Mouse (Mus musculus) bone marrow, adult 2 months (tissue): ENCODE data around the gene Ptov1. TPM values are rescaled to one million over a fixed set of nuclear protein-coding genes. Genes with fewer than 3 reads are reported as not detected.
A peak's percentile ranks its signal among the peaks of the same experiment; 100 is the strongest.

Experiments
- H3K27ac ChIP-seq: fragments of 200-500 bp; 2 replicates; pipeline ENCODE4 v1.5.1; 2012; ENCODE audit warnings: low read depth, mild to moderate bottlenecking, control low read depth, inconsistent platforms, low read length; ENCODE audit not compliant: control insufficient read depth, poor library complexity, insufficient read depth
- H3K4me1 ChIP-seq: fragments of 200-500 bp; 2 replicates; pipeline ENCODE4 v1.6.1; 2011; ENCODE audit warnings: low read length; ENCODE audit not compliant: control insufficient read depth, insufficient read depth
- H3K4me3 ChIP-seq: fragments of 200-500 bp; replicated peaks from 2 replicates; pipeline ENCODE3; 2011; ENCODE audit warnings: mild to moderate bottlenecking, low read depth, low read length, control low read depth; ENCODE audit not compliant: control insufficient read depth
- CTCF ChIP-seq: fragments of 200-500 bp; IDR thresholded peaks from 2 replicates; pipeline ENCODE4 v1.5.1; 2011; ENCODE audit warnings: low read length, control low read depth; ENCODE audit not compliant: control insufficient read depth, insufficient read depth
- POLR2A ChIP-seq: fragments of 200-500 bp; IDR thresholded peaks from 2 replicates; pipeline ENCODE4 v1.6.1; 2011; ENCODE audit warnings: low read depth, mild to moderate bottlenecking, control low read depth, low read length, borderline replicate concordance; ENCODE audit not compliant: control insufficient read depth
- WGBS: fragments of 180-500 bp; shearing (Covaris S2); methylation state at CpG from one replicate; pipeline ENCODE4 v1.1.7; 2018; 5-methylcytosine and 5-hydroxymethylcytosine counted together
- polyA plus RNA-seq: library from polyadenylated mRNA; stranded (reverse); fragments of >200 nt; gene quantifications from 2 replicates; pipeline ENCODE4 v1.2.4, GENCODE M21; 2011; ENCODE audit warnings: low replicate concordance; ENCODE audit not compliant: missing spikeins, insufficient read depth, insufficient read length

Gene Ptov1
- polyA plus RNA-seq, 1 experiment, result 96.4 TPM

- WGBS, result 69% methylated on average over 3 of the region's 3 CpGs
- Histone ChIP-seq H3K4me3 (no peak overlapping the region), H3K27ac (no peak overlapping the region), H3K4me1 (peaks cover 7% of the 10 kb centered on the region)
- no peak for TF ChIP-seq POLR2A
- TF ChIP-seq CTCF, result no peak
These were observed 49.1 kb downstream of the Ptov1 start for GRCm38 (mm10) chr7:44820525-44820924.

- Histone ChIP-seq H3K4me1 (peaks cover 9% of the 10 kb centered on the region), H3K27ac (no peak overlapping the region), H3K4me3 (no peak overlapping the region)
- no peak for TF ChIP-seq POLR2A
- TF ChIP-seq CTCF, result no peak
- 35% methylated on average over 5 of the region's 5 CpGs for WGBS
These were observed 49.7 kb downstream of the Ptov1 start for GRCm38 (mm10) chr7:44819863-44820262.

- H3K4me1 ChIP-seq, result peaks cover 9% of the 10 kb centered on the region
- no peak overlapping the region for H3K27ac ChIP-seq
- TF ChIP-seq POLR2A (no peak), CTCF (no peak)
- H3K4me3 ChIP-seq, result no peak overlapping the region
- 79% methylated on average over 2 of the region's 2 CpGs for WGBS
These were observed 50.2 kb downstream of the Ptov1 start for GRCm38 (mm10) chr7:44819391-44819790.

GRCm38 (mm10) chr7:44818751-44819235 is 50.8 kb downstream of the Ptov1 start:
- 37% methylated on average over 6 of the region's 6 CpGs for WGBS
- H3K4me3 ChIP-seq, result peak overlapping the region; percentile 14
- no peak for TF ChIP-seq POLR2A
- TF ChIP-seq CTCF, result no peak

GRCm38 (mm10) chr7:44818164-44818563 is 51.4 kb downstream of the Ptov1 start:
- TF ChIP-seq POLR2A, result no peak
- TF ChIP-seq CTCF, result no peak
- Histone ChIP-seq H3K4me1 (peaks cover 9% of the 10 kb centered on the region), H3K4me3 (no peak overlapping the region), H3K27ac (no peak overlapping the region)
- WGBS, result 28% methylated on average over 2 of the region's 2 CpGs

More at GRCm38 (mm10) chr7:44818751-44819235, 50.8 kb downstream of the Ptov1 start:
- H3K4me1 ChIP-seq, result peaks cover 9% of the 10 kb centered on the region
- H3K27ac ChIP-seq, result peak overlapping the region; percentile 20; the same call in 1 of the 2 replicates

- H3K27ac ChIP-seq, result no peak overlapping the region
These were observed 52.1 kb downstream of the Ptov1 start for GRCm38 (mm10) chr7:44817441-44817840.

GRCm38 (mm10) chr7:44816470-44817021 is 53.0 kb downstream of the Ptov1 start, which contains the start of gene Atf5:
TSS of gene Atf5 (minus strand) at chr7:44816658.
- under 1% methylated on average over 52 of the region's 57 CpGs for whole genome bisulfite sequencing
- H3K4me1 ChIP-seq, result peaks cover 8% of the 10 kb centered on the region
- H3K4me3 ChIP-seq, result peak within 1 kb of the TSS; percentile 89
- no peak for TF ChIP-seq POLR2A
- TF ChIP-seq CTCF, result no peak
- H3K27ac ChIP-seq, result peak within 1 kb of the TSS; percentile 76

More at GRCm38 (mm10) chr7:44817441-44817840, 52.1 kb downstream of the Ptov1 start:
- WGBS, result 15% methylated on average over 3 of the region's 3 CpGs
- H3K4me3 ChIP-seq, result peak overlapping the region; percentile 89
- no peak for TF ChIP-seq CTCF
- no peak for TF ChIP-seq POLR2A
- peaks cover 8% of the 10 kb centered on the region for H3K4me1 ChIP-seq

- H3K4me1 ChIP-seq, result peaks cover 8% of the 10 kb centered on the region
- H3K27ac ChIP-seq, result peak within 1 kb of the TSS; percentile 76
- TF ChIP-seq CTCF (no peak), POLR2A (peak; percentile 85)
- peak within 1 kb of the TSS; percentile 89 for H3K4me3 ChIP-seq
- WGBS, result under 1% methylated on average over 62 of the region's 62 CpGs
These were observed 53.7 kb downstream of the Ptov1 start, which contains the start of the genes Nup62 and Il4i1 for GRCm38 (mm10) chr7:44815721-44816469. TSS of gene Nup62 (plus strand) at chr7:44816088. TSS of gene Il4i1 (plus strand) at chr7:44816387.
